Mouse (Mus musculus) kidney, postnatal 36 days (tissue): ENCODE results near the gene Cdc14a.

Source experiments
- DNase-seq, 2 experiments: peaks; one replicate each; pipeline ENCODE4 v3.0.0; 2021 to 2022; ENCODE audit warnings: mixed read lengths in 2 of 2

Cdc14a gene

GRCm38 (mm10) chr3:116263977-116264376 lies 159.9 kb downstream of the Cdc14a start:
- no peak for DNase-seq

GRCm38 (mm10) chr3:116263061-116263460 lies 160.8 kb downstream of the Cdc14a start:
- DNase-seq, result peak in 1 of 2 experiments; percentile 4

GRCm38 (mm10) chr3:116256104-116256503 lies 167.7 kb downstream of the Cdc14a start:
- no peak for DNase-seq

GRCm38 (mm10) chr3:116253077-116253531 lies 170.7 kb downstream of the Cdc14a start, which contains the start of gene Gpr88:
TSS of gene Gpr88 (minus strand) at chr3:116253503.
- DNase-seq, result peak; percentile 13 to 60

GRCm38 (mm10) chr3:116252255-116253040 lies 171.4 kb downstream of the Cdc14a start:
- peak in 1 of 2 experiments; percentile 19 for DNase-seq

- peak; percentile 9 to 56 for DNase-seq
These were observed 172.2 kb downstream of the Cdc14a start for GRCm38 (mm10) chr3:116251481-116252254.

GRCm38 (mm10) chr3:116249026-116249425 lies 174.8 kb downstream of the Cdc14a start:
- DNase-seq, result no peak

GRCm38 (mm10) chr3:116244476-116244875 lies 179.4 kb downstream of the Cdc14a start:
- DNase-seq, result no peak

GRCm38 (mm10) chr3:116242685-116243084 lies 181.1 kb downstream of the Cdc14a start:
- DNase-seq, result no peak

GRCm38 (mm10) chr3:116237527-116237926 lies 186.3 kb downstream of the Cdc14a start:
- DNase-seq, result no peak

- no peak for DNase-seq
These were observed 187.0 kb downstream of the Cdc14a start for GRCm38 (mm10) chr3:116236856-116237255.

GRCm38 (mm10) chr3:116233515-116233914 lies 190.3 kb downstream of the Cdc14a start:
- DNase-seq, result no peak

- DNase-seq, result no peak
These were observed 191.1 kb downstream of the Cdc14a start for GRCm38 (mm10) chr3:116232763-116233162.

- no peak for DNase-seq
These were observed 194.5 kb downstream of the Cdc14a start for GRCm38 (mm10) chr3:116229336-116229735.

- DNase-seq, result no peak
These were observed 195.2 kb downstream of the Cdc14a start for GRCm38 (mm10) chr3:116228360-116229245.

GRCm38 (mm10) chr3:116227383-116227782 lies 196.4 kb downstream of the Cdc14a start:
- DNase-seq, result no peak

- no peak for DNase-seq
These were observed 196.9 kb downstream of the Cdc14a start for GRCm38 (mm10) chr3:116226915-116227314.
